Mouse (Mus musculus): ENCODE measurements around the gene Tcaim. TPM values are rescaled to one million over a fixed set of nuclear protein-coding genes. Genes with fewer than 3 reads are reported as not detected.

Tcaim gene
- polyA plus RNA-seq, 1 experiment from 2014 or later, result 5.7 TPM

DNA sequence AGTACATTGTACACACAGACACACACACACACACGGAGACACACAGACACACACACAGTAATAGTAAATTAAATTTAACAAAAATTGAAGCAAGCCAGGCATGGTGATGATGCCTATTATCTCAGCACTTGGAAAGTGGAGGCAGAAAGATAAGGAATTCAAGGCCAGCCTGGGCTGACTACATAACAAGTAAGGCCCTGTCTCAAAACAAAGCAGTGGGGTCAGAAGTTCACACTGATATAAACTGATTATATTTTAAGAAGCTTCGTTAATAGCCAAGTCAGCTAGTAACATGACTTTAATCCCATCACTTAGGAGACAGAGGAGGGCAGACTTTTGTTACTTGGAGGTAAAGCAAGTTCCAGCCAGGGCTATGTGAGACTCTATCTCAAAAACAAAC lies 58.4 kb downstream of the Tcaim start:
- ATAC-seq (ENCODE audit: low FRiP score) (no peak), DNase-seq (ENCODE audit: low spot score, missing footprints) (no peak)
- Histone ChIP-seq H3K27ac (ENCODE audit: low read depth, low read length) (no peak overlapping the region), H3K36me3 (ENCODE audit: control insufficient read depth, insufficient read depth, low read length) (peaks cover 37% of the 10 kb centered on the region), H3K9me3 (ENCODE audit: control insufficient read depth, low read length) (peaks cover 18% of the 10 kb centered on the region; the same call in 1 of the 2 replicates), H3K27me3 (ENCODE audit: control insufficient read depth, insufficient read depth, low read length) (no peaks in the 10 kb centered on the region), H3K4me3 (ENCODE audit: low read depth, low read length) (no peak overlapping the region), H3K4me1 (ENCODE audit: control insufficient read depth, insufficient read depth, low read length) (peaks cover 8% of the 10 kb centered on the region), H3K9ac (ENCODE audit: low read length) (no peak overlapping the region), H3K4me2 (no peak overlapping the region)
- 96% methylated on average over 2 of the region's 2 CpGs for WGBS

DNA sequence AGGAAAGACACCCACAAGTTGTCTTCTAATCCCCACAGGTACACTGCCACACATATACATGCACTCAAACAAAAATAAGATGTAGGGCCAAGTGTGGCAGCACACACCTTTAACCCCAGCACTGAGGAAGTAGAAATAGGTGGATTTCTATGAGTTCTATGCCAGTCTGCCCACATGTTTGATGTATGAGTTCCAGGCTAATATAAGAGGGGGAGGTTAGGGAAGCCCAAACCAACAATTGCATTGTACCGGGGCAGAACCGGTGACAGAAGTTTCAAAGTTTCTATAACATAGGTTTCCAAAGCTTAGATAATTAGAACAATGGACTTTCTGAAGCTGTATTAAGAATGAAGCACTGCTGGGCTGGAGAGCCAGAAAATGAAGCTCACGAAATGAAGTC lies 59.5 kb downstream of the Tcaim start:
- Histone ChIP-seq H3K4me2 (peak overlapping the region; percentile 67), H3K4me3 (ENCODE audit: low read depth, low read length) (peak overlapping the region; percentile 78), H3K4me1 (ENCODE audit: control insufficient read depth, insufficient read depth, low read length) (peaks cover 8% of the 10 kb centered on the region), H3K27ac (ENCODE audit: low read depth, low read length) (no peak overlapping the region), H3K36me3 (ENCODE audit: control insufficient read depth, insufficient read depth, low read length) (peaks cover 26% of the 10 kb centered on the region), H3K9ac (ENCODE audit: low read length) (peak overlapping the region; percentile 92), H3K9me3 (ENCODE audit: control insufficient read depth, low read length) (peaks cover 15% of the 10 kb centered on the region; the same call in 1 of the 2 replicates), H3K27me3 (ENCODE audit: control insufficient read depth, insufficient read depth, low read length) (no peaks in the 10 kb centered on the region)
- ATAC-seq (ENCODE audit: low FRiP score) (no peak), DNase-seq (ENCODE audit: low spot score, missing footprints) (no peak)
- WGBS, result 66% methylated on average over 3 of the region's 3 CpGs

GRCm38 (mm10) chr9:122865697-122866166 lies 60.4 kb downstream of the Tcaim start, which contains the start of gene Zfp445:
TSS of gene Zfp445 (minus strand) at chr9:122866006.
- H3K4me1 ChIP-seq (ENCODE audit: control insufficient read depth, insufficient read depth, low read length), result peaks cover 8% of the 10 kb centered on the region
- WGBS, result 1% methylated on average over 34 of the region's 34 CpGs

GRCm38 (mm10) chr9:122866192-122866591 lies 60.9 kb downstream of the Tcaim start:
- Histone ChIP-seq H3K9me3 (ENCODE audit: control insufficient read depth, low read length) (peaks cover 8% of the 10 kb centered on the region; the same call in 1 of the 2 replicates), H3K4me1 (ENCODE audit: control insufficient read depth, insufficient read depth, low read length) (peaks cover 8% of the 10 kb centered on the region), H3K4me2 (peak overlapping the region; percentile 67), H3K9ac (ENCODE audit: low read length) (peak overlapping the region; percentile 92), H3K27ac (ENCODE audit: low read depth, low read length) (no peak overlapping the region), H3K27me3 (ENCODE audit: control insufficient read depth, insufficient read depth, low read length) (no peaks in the 10 kb centered on the region; the same call in 1 of the 2 replicates), H3K4me3 (ENCODE audit: low read depth, low read length) (peak overlapping the region; percentile 78), H3K36me3 (ENCODE audit: control insufficient read depth, insufficient read depth, low read length) (peaks cover 13% of the 10 kb centered on the region)
- WGBS, result 89% methylated on average over 4 of the region's 4 CpGs
- ATAC-seq (ENCODE audit: low FRiP score) (no peak; the same call in 1 of the 2 replicates), DNase-seq (ENCODE audit: low spot score, missing footprints) (no peak)

More at GRCm38 (mm10) chr9:122865697-122866166, 60.4 kb downstream of the Tcaim start, which contains the start of gene Zfp445:
- DNase-seq (ENCODE audit: low spot score, missing footprints), result peak; percentile 98
- peak; percentile 94 for ATAC-seq (ENCODE audit: low FRiP score)
- H3K9me3 ChIP-seq (ENCODE audit: control insufficient read depth, low read length), result peaks cover 12% of the 10 kb centered on the region; the same call in 1 of the 2 replicates
- no peak within 1 kb of the TSS for H3K27ac ChIP-seq (ENCODE audit: low read depth, low read length)
- peak within 1 kb of the TSS; percentile 67 for H3K4me2 ChIP-seq
- peaks cover 17% of the 10 kb centered on the region for H3K36me3 ChIP-seq (ENCODE audit: control insufficient read depth, insufficient read depth, low read length)
- H3K27me3 ChIP-seq (ENCODE audit: control insufficient read depth, insufficient read depth, low read length), result no peaks in the 10 kb centered on the region; the same call in 1 of the 2 replicates
- peak within 1 kb of the TSS; percentile 92 for H3K9ac ChIP-seq (ENCODE audit: low read length)
- peak within 1 kb of the TSS; percentile 78 for H3K4me3 ChIP-seq (ENCODE audit: low read depth, low read length)

GRCm38 (mm10) chr9:122872595-122872994 lies 67.3 kb downstream of the Tcaim start:
- no peaks in the 10 kb centered on the region for H3K36me3 ChIP-seq (ENCODE audit: control insufficient read depth, insufficient read depth, low read length)
- H3K4me3 ChIP-seq (ENCODE audit: low read depth, low read length), result no peak overlapping the region
- no peaks in the 10 kb centered on the region for H3K4me1 ChIP-seq (ENCODE audit: control insufficient read depth, insufficient read depth, low read length)
- no peak for ATAC-seq (ENCODE audit: low FRiP score)
- no peaks in the 10 kb centered on the region for H3K9me3 ChIP-seq (ENCODE audit: control insufficient read depth, low read length)
- WGBS, result 86% methylated on average over 4 of the region's 4 CpGs
- no peak overlapping the region for H3K4me2 ChIP-seq
- no peak overlapping the region for H3K27ac ChIP-seq (ENCODE audit: low read depth, low read length)
- no peak for DNase-seq (ENCODE audit: low spot score, missing footprints)
- no peaks in the 10 kb centered on the region; the same call in 1 of the 2 replicates for H3K27me3 ChIP-seq (ENCODE audit: control insufficient read depth, insufficient read depth, low read length)
- H3K9ac ChIP-seq (ENCODE audit: low read length), result no peak overlapping the region

GRCm38 (mm10) chr9:122874653-122875052 lies 69.3 kb downstream of the Tcaim start:
- H3K4me2 ChIP-seq, result no peak overlapping the region
- no peak overlapping the region for H3K27ac ChIP-seq (ENCODE audit: low read depth, low read length)
- no peaks in the 10 kb centered on the region for H3K36me3 ChIP-seq (ENCODE audit: control insufficient read depth, insufficient read depth, low read length)
- H3K9me3 ChIP-seq (ENCODE audit: control insufficient read depth, low read length), result no peaks in the 10 kb centered on the region
- DNase-seq (ENCODE audit: low spot score, missing footprints) (no peak), ATAC-seq (ENCODE audit: low FRiP score) (no peak)
- H3K4me3 ChIP-seq (ENCODE audit: low read depth, low read length), result no peak overlapping the region
- H3K4me1 ChIP-seq (ENCODE audit: control insufficient read depth, insufficient read depth, low read length), result no peaks in the 10 kb centered on the region
- H3K9ac ChIP-seq (ENCODE audit: low read length), result no peak overlapping the region
- H3K27me3 ChIP-seq (ENCODE audit: control insufficient read depth, insufficient read depth, low read length), result no peaks in the 10 kb centered on the region; the same call in 1 of the 2 replicates
- 85% methylated on average over 1 of the region's 1 CpGs for WGBS

DNA sequence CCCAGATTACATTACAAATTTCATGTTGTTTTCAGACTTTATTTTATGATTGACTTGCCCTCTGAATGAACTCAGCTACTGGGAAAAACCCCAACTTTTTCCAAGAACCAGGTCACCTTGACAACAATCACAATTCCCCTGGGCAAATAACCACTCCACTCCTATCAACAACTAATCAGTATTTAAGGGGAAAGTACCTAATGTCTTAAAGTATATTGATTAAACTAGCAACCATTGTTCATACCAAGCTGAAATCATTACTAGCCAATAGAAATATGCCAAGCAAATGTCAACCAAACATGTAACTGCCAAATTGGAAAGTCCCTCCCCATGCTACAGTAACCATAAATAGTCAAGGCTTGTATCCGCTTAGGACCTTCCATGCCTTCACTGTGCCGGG lies 69.8 kb downstream of the Tcaim start:
- Histone ChIP-seq H3K36me3 (ENCODE audit: control insufficient read depth, insufficient read depth, low read length) (no peaks in the 10 kb centered on the region), H3K9me3 (ENCODE audit: control insufficient read depth, low read length) (no peaks in the 10 kb centered on the region), H3K4me3 (ENCODE audit: low read depth, low read length) (no peak overlapping the region), H3K9ac (ENCODE audit: low read length) (no peak overlapping the region), H3K4me2 (no peak overlapping the region), H3K4me1 (ENCODE audit: control insufficient read depth, insufficient read depth, low read length) (no peaks in the 10 kb centered on the region), H3K27me3 (ENCODE audit: control insufficient read depth, insufficient read depth, low read length) (no peaks in the 10 kb centered on the region; the same call in 1 of the 2 replicates), H3K27ac (ENCODE audit: low read depth, low read length) (no peak overlapping the region)
- WGBS, result 91% methylated on average over 2 of the region's 2 CpGs
- ATAC-seq (ENCODE audit: low FRiP score) (no peak), DNase-seq (ENCODE audit: low spot score, missing footprints) (no peak)

- 86% methylated on average over 3 of the region's 3 CpGs for WGBS
- H3K27ac ChIP-seq (ENCODE audit: low read depth, low read length), result no peak within 1 kb of the TSS
- DNase-seq (ENCODE audit: low spot score, missing footprints) (no peak), ATAC-seq (ENCODE audit: low FRiP score) (no peak)
- no peaks in the 10 kb centered on the region for H3K27me3 ChIP-seq (ENCODE audit: control insufficient read depth, insufficient read depth, low read length)
- H3K9ac ChIP-seq (ENCODE audit: low read length), result 0 out of 2 replicates have a peak within 1 kb of the TSS, but pooled peaks have one; percentile 88
- H3K4me1 ChIP-seq (ENCODE audit: control insufficient read depth, insufficient read depth, low read length), result peaks cover 4% of the 10 kb centered on the region; the same call in 1 of the 2 replicates
- H3K9me3 ChIP-seq (ENCODE audit: control insufficient read depth, low read length), result no peaks in the 10 kb centered on the region
- no peaks in the 10 kb centered on the region for H3K36me3 ChIP-seq (ENCODE audit: control insufficient read depth, insufficient read depth, low read length)
- H3K4me2 ChIP-seq, result peak within 1 kb of the TSS; percentile 91
- peak within 1 kb of the TSS; percentile 77 for H3K4me3 ChIP-seq (ENCODE audit: low read depth, low read length)
These were observed 80.0 kb downstream of the Tcaim start, which contains the start of gene Zkscan7 for GRCm38 (mm10) chr9:122885385-122885784. TSS of gene Zkscan7 (plus strand) at chr9:122885685.

Measured in midbrain, embryonic 11.5 days (tissue).